Mouse (Mus musculus): ENCODE results near the gene 4930451I11Rik. TPM values are rescaled to one million over a fixed set of nuclear protein-coding genes. Genes with fewer than 3 reads are reported as not detected.

The 4930451I11Rik gene
- 0.43 TPM in 1 of 2 replicates, not detected in the other for polyA plus RNA-seq (2015; fragmentation: Nextera tagmentation; extraction: Ambion mirVana)

DNA sequence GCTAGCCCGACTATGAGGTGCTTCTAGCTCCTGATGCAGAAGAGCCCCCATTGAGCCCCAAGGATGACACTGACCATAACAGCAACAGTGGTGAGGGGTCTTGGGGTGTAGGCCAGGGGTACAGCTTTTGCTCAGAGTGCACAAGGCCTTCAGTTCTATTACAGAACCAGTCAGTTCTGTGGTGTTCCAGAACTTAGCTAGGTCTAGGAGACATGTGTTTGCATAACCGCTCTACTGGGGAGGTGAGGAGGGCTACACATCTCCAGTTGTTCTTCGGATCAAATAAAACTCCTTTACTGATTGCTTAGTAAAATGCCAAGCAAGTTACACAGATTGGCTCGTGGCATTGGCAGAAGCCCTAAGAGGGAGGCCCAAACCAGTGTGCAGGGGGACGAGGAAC is at the start of gene 4930451I11Rik:
4930451I11Rik (minus strand) TSS at position 101 of the 400 bp plus-strand sequence.
- ATAC-seq (ENCODE audit: low FRiP score, low read depth) = 0 out of 2 replicates have a peak, but pooled peaks have one; percentile 10
- peak within 1 kb of the TSS; percentile 27 for H3K4me3 ChIP-seq
- no peaks in the 10 kb centered on the region for H3K9me3 ChIP-seq
- H3K36me3 ChIP-seq = no peaks in the 10 kb centered on the region
- H3K9ac ChIP-seq = no peak within 1 kb of the TSS
- 0 out of 2 replicates have a peak within 1 kb of the TSS, but pooled peaks have one; percentile 54 for H3K27ac ChIP-seq (replicated peaks)
- no peaks in the 10 kb centered on the region for H3K27me3 ChIP-seq
- peaks cover 25% of the 10 kb centered on the region for H3K4me1 ChIP-seq (replicated peaks)
- H3K4me2 ChIP-seq = peak within 1 kb of the TSS; percentile 61
- 53% methylated on average over 5 of the region's 5 CpGs for WGBS

DNA sequence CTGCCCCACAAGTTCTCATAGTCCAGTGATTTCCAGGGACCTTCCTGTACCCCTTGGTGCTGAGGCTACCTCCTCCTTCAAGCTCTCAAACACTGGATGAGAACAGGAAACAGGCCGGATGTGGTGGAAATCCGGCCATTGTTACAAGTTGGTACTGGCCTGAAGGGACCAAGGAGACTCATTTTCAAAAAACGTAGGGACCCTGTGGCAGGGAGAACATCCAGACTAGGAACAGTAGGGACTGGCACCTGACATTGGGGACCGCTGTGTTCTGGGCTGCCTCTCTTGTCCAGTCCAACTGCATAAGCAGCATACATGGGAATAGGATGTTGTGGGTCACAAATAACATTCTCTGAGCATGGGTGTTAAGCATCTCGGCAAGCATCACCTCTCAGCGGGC is 49.6 kb upstream of the 4930451I11Rik start:
- ATAC-seq (ENCODE audit: low FRiP score, low read depth) = no peak
- H3K4me2 ChIP-seq = peak overlapping the region; percentile 96
- peaks cover 42% of the 10 kb centered on the region for H3K4me1 ChIP-seq (replicated peaks)
- peaks cover 42% of the 10 kb centered on the region for H3K36me3 ChIP-seq
- no peaks in the 10 kb centered on the region for H3K9me3 ChIP-seq
- H3K27me3 ChIP-seq = no peaks in the 10 kb centered on the region
- WGBS = 82% methylated on average over 6 of the region's 6 CpGs
- no peak overlapping the region for H3K9ac ChIP-seq
- H3K4me3 ChIP-seq = no peak overlapping the region
- H3K27ac ChIP-seq (replicated peaks) = 0 out of 2 replicates have a peak overlapping the region, but pooled peaks have one; percentile 17

DNA sequence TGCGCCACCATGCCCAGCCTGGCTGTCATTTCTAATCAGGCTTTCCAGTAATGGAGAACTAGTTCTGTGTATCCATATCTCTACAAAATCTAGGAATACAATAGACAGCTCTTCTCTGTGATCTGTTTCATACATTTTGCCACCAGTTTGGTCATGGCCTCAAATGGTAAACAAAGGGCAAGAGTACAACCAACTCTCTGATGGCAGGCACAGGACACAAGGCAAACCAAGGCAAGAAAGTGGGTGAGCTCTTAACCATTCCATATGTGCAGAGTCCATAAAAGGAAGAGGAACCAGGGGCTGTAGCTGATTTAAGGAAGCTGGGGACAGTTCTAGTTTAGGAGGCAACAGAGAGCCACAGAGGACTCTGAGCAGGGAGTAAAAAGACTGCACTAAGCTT is 45.8 kb upstream of the 4930451I11Rik start:
- Histone ChIP-seq H3K27me3 (no peaks in the 10 kb centered on the region), H3K9ac (no peak overlapping the region), H3K4me1 (replicated peaks) (peaks cover 21% of the 10 kb centered on the region), H3K36me3 (peaks cover 80% of the 10 kb centered on the region), H3K4me2 (no peak overlapping the region), H3K4me3 (no peak overlapping the region), H3K27ac (replicated peaks) (no peak overlapping the region), H3K9me3 (no peaks in the 10 kb centered on the region)
- ATAC-seq (ENCODE audit: low FRiP score, low read depth) = no peak
- 97% methylated on average over 1 of the region's 1 CpGs for WGBS

DNA sequence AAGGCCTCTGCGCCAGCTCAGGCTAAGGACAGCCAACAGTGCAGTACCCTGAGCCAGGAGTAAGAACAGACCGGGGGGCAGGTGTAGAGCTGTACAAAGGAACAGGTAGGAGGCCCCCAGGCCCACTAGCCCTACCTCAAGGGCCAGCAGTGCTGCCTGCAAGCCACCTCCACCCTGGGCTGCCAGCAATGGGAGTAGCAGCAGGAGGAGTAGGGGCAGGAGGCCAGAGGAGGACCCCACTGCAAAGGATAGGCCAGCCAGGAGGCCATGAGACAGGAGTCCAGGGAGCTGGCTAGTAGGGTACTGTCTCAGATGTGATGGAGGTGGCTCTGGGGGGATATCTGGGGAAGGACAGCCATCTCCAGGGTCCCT is 39.1 kb upstream of the 4930451I11Rik start:
- no peak overlapping the region for H3K4me2 ChIP-seq
- no peaks in the 10 kb centered on the region for H3K27me3 ChIP-seq
- WGBS = 95% methylated on average over 2 of the region's 2 CpGs
- no peak for ATAC-seq (ENCODE audit: low FRiP score, low read depth)
- peaks cover 95% of the 10 kb centered on the region for H3K36me3 ChIP-seq
- no peak overlapping the region for H3K4me3 ChIP-seq
- no peak overlapping the region for H3K27ac ChIP-seq (replicated peaks)
- no peaks in the 10 kb centered on the region for H3K9me3 ChIP-seq
- no peaks in the 10 kb centered on the region for H3K4me1 ChIP-seq (replicated peaks)
- H3K9ac ChIP-seq = no peak overlapping the region

DNA sequence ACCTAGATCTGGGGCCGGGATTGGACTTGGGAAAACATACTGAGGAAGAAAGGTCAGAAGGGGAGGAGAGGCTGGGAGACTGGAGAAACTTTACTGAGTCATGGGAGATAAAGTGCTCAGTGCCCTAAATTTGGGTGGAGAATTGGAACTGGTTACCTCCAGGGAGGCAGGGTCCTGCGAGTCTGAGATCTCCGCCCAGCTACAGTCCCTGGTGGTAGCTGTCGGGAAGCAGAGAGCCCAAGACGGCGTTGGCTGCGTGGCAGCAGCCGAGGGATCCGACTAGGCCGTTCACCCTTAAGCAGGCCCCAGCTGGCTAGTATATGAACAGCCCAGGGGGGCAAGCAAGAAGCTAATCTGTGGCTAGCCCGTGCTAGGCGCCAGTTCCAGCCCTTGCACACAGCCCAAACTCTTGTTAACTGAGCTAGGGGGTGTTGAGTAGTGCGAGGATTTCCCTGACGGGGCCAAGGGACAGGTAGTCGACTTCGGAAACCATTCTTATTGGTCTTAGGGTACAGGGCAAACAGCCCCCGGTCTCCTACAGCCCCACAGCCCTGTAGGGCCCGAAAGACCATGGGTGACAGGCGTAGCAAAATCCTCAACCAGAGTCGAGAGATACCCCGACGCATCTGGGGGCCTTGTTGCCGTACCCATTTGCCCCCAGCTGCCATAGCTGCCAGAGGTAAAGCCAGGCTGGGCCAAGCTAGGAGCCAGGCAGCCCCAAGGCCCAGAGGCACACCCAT is 38.5 kb upstream of the 4930451I11Rik start:
- no peak overlapping the region for H3K4me3 ChIP-seq
- no peaks in the 10 kb centered on the region for H3K9me3 ChIP-seq
- peaks cover 95% of the 10 kb centered on the region for H3K36me3 ChIP-seq
- no peak overlapping the region for H3K27ac ChIP-seq (replicated peaks)
- WGBS = 88% methylated on average over 23 of the region's 23 CpGs
- H3K4me1 ChIP-seq (replicated peaks) = no peaks in the 10 kb centered on the region
- H3K9ac ChIP-seq = no peak overlapping the region
- no peaks in the 10 kb centered on the region for H3K27me3 ChIP-seq
- no peak for ATAC-seq (ENCODE audit: low FRiP score, low read depth)
- no peak overlapping the region for H3K4me2 ChIP-seq

DNA sequence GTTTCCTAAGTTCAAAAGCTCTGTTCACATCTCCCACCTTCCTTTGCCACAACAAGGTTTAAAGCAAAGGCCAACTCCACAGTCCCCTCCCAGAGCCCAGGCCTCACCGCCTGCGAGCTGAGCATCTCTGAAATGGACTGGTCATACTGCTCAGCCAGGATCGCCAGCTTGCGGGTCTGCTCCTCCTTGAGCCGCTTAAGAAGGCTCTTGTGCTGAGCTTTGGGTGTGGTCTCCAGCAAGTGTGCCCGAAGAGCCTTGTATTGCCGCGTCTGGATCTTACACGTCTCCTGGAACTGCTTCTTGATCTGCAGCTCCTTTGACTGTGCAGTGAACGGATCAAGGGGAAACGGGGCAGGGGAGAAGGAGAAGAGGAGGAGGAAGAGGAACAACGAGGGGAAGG is 36.6 kb upstream of the 4930451I11Rik start:
- H3K27ac ChIP-seq (replicated peaks) = no peak overlapping the region
- no peaks in the 10 kb centered on the region for H3K27me3 ChIP-seq
- H3K9me3 ChIP-seq = no peaks in the 10 kb centered on the region
- H3K9ac ChIP-seq = no peak overlapping the region
- H3K36me3 ChIP-seq = peaks cover 84% of the 10 kb centered on the region
- H3K4me2 ChIP-seq = no peak overlapping the region
- WGBS = 91% methylated on average over 12 of the region's 12 CpGs
- H3K4me1 ChIP-seq (replicated peaks) = peaks cover 15% of the 10 kb centered on the region
- H3K4me3 ChIP-seq = no peak overlapping the region
- no peak for ATAC-seq (ENCODE audit: low FRiP score, low read depth)

DNA sequence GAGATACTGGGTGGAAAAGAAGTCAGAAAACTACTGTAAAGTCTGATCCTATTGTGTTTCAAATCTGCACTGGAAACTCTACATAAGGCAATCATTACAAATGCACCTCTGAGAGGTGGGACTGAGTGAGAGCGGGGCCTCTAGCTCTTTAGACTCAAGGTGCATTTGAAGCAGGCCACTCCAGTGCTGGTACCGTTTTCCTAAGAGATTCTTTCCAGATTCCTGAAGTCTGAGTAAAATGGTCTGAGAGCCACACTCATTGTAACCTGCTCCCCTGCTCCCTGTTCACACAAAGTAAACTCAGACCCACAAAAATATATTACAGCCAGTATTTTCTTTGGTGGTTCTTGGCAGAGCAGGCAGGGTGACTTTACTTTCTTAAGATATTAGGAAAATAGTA is 36.1 kb upstream of the 4930451I11Rik start:
- peaks cover 79% of the 10 kb centered on the region for H3K36me3 ChIP-seq
- no peak overlapping the region for H3K4me2 ChIP-seq
- no peaks in the 10 kb centered on the region for H3K9me3 ChIP-seq
- ATAC-seq (ENCODE audit: low FRiP score, low read depth) = no peak
- peaks cover 20% of the 10 kb centered on the region for H3K4me1 ChIP-seq (replicated peaks)
- H3K9ac ChIP-seq = no peak overlapping the region
- H3K27ac ChIP-seq (replicated peaks) = no peak overlapping the region
- H3K4me3 ChIP-seq = no peak overlapping the region
- WGBS = 100% methylated on average over 2 of the region's 2 CpGs
- no peaks in the 10 kb centered on the region for H3K27me3 ChIP-seq

DNA sequence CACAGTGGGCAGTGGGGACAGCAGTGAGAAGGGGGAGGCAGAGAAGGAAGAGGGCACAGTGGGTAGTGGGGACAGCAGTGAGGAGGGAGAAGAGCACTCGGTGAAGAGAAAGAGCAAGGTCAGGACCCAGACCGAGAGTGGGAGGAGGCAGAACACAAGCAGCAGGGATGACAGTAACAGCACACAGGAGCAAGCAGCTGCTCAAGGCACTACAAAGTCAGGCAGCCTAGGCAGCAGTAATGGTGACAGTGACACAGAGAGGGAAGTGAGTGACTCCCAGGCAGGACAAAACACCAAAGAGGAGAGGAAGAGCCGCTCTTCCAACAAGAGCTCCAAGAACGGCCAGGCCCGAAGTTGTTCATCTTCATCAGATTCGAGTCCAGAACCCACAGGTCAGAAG is 32.4 kb upstream of the 4930451I11Rik start:
- Histone ChIP-seq H3K4me3 (peak overlapping the region; percentile 81; the same call in 1 of the 2 replicates), H3K4me2 (peak overlapping the region; percentile 86), H3K9me3 (no peaks in the 10 kb centered on the region), H3K36me3 (peaks cover 44% of the 10 kb centered on the region), H3K27me3 (no peaks in the 10 kb centered on the region), H3K4me1 (replicated peaks) (peaks cover 30% of the 10 kb centered on the region), H3K27ac (replicated peaks) (no peak overlapping the region), H3K9ac (no peak overlapping the region)
- 54% methylated on average over 6 of the region's 6 CpGs for WGBS
- ATAC-seq (ENCODE audit: low FRiP score, low read depth) = no peak

DNA sequence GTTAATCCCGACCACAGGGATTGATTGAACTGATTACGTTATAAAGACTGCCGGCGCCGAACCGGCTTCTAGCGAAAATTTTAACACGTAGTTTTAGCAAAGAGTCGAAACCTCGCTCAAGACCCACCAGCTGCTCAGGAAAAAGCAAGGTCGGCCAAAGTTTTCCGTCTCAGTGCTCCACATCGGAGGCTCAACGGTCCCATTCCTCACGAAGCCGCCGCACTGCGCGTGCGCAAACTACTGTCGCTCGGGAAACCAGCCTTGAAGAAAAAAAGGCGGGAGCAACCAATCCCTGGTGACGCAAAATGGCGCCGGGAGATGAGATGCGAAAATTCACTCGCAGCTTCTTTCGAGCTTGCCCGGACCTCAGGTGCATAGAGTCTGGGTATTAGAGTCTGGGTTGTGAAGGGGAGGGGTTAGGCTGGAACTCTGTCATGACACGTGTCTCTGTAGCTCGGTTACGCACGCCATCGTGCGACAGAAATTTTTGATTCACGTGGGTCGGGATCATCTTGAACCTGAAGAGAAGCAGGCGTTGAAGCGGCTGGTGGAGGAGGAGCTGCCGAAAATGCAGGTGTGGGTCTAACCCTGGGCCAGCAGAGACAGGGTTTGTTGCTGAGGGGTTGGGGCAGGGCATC is 30.8 kb upstream of the 4930451I11Rik start, which contains the start of gene Ino80e:
Ino80e (minus strand) TSS at position 231 of the 638 bp plus-strand sequence.
- H3K9me3 ChIP-seq = no peaks in the 10 kb centered on the region
- WGBS = under 1% methylated on average over 41 of the region's 41 CpGs
- peak within 1 kb of the TSS; percentile 81 for H3K4me3 ChIP-seq
- peaks cover 30% of the 10 kb centered on the region for H3K4me1 ChIP-seq (replicated peaks)
- ATAC-seq (ENCODE audit: low FRiP score, low read depth) = peak; percentile 74
- peak within 1 kb of the TSS; percentile 86 for H3K4me2 ChIP-seq
- H3K27me3 ChIP-seq = no peaks in the 10 kb centered on the region
- H3K36me3 ChIP-seq = peaks cover 38% of the 10 kb centered on the region
- peak within 1 kb of the TSS; percentile 58 for H3K9ac ChIP-seq
- peak within 1 kb of the TSS; percentile 91 for H3K27ac ChIP-seq (replicated peaks)

DNA sequence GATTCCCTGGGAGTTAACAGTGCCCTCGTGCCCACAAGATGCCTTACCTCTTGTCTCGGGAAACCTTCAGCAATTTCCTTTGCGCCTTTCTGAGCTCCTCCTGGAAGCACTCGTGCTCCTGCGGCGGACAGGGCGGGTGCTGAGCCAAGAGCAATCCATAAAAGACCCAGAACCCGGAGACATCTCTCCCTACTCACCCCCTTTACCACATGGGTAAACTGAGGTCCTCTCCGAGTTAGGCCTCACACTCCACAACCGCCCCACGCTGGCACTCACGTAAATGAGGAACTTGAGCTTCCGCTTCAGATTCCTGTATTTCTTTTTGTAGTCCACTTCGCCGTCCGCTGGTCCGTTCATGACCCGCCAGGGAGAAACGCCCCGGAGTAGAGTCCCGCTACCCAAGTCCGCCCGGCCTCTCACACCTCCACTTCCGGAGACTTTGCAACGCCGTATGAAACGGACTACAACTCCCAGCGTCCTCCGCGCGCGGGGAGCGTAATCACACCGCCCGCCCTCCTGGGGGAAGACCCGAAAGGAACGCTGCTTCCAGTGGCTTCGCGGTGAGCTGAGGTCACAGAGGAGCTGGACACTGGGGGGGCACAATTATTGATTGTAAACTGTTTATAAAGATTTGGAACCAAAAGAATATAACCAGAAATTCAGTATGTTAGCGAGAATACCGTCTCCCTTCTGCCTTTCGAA is 30.1 kb upstream of the 4930451I11Rik start, which contains the start of gene Hirip3:
Hirip3 (plus strand) TSS at position 544 of the 702 bp plus-strand sequence.
- H3K27me3 ChIP-seq = no peaks in the 10 kb centered on the region
- peak within 1 kb of the TSS; percentile 91 for H3K27ac ChIP-seq (replicated peaks)
- WGBS = 3% methylated on average over 42 of the region's 42 CpGs
- H3K36me3 ChIP-seq = peaks cover 34% of the 10 kb centered on the region
- peak within 1 kb of the TSS; percentile 81 for H3K4me3 ChIP-seq
- peak within 1 kb of the TSS; percentile 86 for H3K4me2 ChIP-seq
- no peaks in the 10 kb centered on the region for H3K9me3 ChIP-seq
- H3K9ac ChIP-seq = peak within 1 kb of the TSS; percentile 58
- H3K4me1 ChIP-seq (replicated peaks) = peaks cover 30% of the 10 kb centered on the region
- ATAC-seq (ENCODE audit: low FRiP score, low read depth) = peak; percentile 86

DNA sequence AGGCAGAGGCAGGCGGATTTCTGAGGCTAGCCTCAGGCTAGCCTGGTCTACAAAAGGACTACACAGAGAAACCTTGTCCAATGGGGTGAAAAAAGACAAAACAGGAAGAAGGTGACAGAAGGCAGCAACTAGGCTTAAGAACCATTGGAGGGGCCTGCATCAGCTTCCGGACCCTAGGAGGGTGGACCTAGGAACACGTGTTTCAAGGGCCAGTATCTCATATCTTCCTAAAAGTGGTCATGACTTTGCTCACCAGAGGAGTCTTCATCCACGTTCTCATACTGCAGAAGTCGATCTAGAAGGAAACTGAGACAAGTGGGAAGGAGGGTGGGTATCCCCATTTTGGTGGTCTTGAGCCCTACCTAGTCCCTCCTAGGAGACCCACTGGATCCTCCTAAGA is 29.5 kb upstream of the 4930451I11Rik start:
- 70% methylated on average over 5 of the region's 5 CpGs for WGBS
- Histone ChIP-seq H3K27me3 (no peaks in the 10 kb centered on the region), H3K9me3 (no peaks in the 10 kb centered on the region), H3K27ac (replicated peaks) (0 out of 2 replicates have a peak overlapping the region, but pooled peaks have one; percentile 91), H3K36me3 (peaks cover 29% of the 10 kb centered on the region), H3K9ac (peak overlapping the region; percentile 58), H3K4me2 (peak overlapping the region; percentile 86), H3K4me1 (replicated peaks) (peaks cover 30% of the 10 kb centered on the region), H3K4me3 (peak overlapping the region; percentile 81)
- ATAC-seq (ENCODE audit: low FRiP score, low read depth) = no peak
